Mouse (Mus musculus) CD4-positive, CD25-positive, alpha-beta regulatory T cell, adult 2 months (primary cell): ENCODE measurements around the gene Plb1.

ENCODE experiments used
- DNase-seq: peaks from one replicate; pipeline ENCODE4 v3.0.0-alpha.2; 2012; ENCODE audit warnings: low read depth, low spot score

The Plb1 gene

DNA sequence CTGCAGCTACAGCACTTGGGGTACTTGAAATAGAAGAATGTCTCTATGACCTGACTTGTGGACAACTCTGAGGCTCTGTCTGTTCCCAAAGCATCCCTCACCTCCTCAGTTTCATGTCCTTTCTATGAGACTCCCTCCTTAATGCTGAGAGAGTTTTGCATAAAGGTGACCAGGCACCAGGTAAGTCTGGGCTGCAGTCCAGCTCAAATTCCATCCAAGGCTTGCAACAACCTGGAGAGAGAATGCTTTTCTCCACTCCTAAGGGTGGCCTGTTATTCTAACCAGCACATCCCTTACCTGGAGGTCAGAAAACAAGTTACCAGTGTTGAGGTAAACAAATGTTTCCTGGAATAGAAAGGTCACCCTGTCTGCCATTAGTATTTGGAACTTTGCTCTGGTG is 159.8 kb downstream of the Plb1 start:
- DNase-seq: no peak

GRCm38 (mm10) chr5:32394586-32394985 is 162.1 kb downstream of the Plb1 start:
- no peak for DNase-seq

DNA sequence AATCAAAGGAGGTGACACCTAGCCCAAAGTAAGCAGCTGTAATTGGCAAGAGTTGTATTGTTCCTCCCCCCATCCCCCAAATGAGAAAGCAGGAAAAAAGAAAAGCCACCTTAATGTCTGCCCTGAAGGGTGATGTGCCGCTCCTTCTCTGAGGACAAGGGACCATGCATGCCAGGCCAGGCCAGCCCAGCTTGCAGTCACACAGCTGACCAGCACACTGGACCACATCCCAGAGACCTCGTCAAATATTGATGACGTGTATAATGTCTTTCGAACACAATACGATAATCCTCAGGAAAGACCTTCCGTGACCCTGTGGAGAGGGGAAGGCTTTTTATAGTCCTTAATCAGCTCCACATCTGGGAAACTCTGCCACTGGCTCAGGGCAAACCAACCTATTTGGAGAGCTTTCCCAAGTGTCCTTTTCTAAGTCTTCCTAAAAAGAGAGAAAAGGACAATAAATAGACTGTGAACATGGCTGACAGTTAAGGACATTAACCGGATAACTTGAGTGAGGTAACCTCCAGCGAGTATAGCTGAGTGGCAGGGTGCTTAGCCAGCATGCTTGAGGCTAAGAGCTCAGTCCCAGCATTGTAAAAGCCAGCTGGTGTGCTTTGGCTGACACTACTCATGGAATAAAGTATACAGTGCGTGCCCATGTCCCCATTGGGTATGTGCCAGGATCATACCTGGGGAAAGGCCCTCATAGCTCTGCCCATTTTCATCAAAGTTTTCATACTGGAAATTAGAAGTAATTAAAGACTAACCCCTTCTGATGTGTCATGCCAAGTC is 162.8 kb downstream of the Plb1 start:
- DNase-seq: no peak

- no peak for DNase-seq
Observed at GRCm38 (mm10) chr5:32397719-32398118, 165.2 kb downstream of the Plb1 start.

- no peak for DNase-seq
Observed at GRCm38 (mm10) chr5:32400926-32401325, 168.4 kb downstream of the Plb1 start.

DNA sequence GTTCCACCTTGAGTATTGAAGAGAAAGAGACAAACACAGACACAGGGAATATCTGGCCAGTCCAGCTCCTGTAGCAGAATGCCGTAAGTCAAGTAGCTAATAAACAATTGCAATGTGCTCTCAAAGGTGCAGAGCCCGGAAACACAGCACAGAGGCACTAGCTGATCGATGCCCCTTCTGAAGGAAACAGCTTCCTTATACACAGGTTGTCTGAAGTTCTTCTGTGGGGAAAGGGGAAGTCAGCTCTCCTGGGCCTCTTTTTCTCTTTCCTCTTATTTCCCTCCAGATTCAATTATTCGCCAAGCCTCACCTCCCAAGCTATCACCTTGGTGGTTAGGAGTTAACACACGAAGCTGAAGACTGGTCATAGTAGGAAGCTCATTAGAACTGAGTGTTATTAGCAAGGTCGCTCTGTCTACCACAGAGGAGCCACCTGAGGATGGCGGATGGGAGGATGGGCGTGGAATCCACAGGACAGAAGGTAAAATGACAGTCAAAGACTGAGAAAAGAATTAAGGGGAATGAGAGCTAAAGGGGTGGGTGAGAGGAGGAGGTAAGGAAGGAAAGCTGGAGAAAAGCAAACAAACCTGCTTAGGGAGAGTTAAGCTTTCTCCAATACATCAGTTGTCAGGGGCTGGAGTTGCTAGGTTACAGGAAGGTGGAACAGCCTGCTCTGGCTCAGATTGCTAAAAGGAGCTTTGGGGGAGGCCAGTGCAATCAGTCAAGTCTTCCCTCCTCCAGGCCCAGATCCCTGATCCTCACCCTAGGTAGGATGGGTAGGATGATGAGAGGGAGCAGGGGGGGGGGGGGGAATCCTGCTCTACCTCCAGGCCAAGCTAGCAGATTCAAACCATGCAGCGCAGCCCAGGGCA is 170.8 kb downstream of the Plb1 start:
- no peak for DNase-seq

DNA sequence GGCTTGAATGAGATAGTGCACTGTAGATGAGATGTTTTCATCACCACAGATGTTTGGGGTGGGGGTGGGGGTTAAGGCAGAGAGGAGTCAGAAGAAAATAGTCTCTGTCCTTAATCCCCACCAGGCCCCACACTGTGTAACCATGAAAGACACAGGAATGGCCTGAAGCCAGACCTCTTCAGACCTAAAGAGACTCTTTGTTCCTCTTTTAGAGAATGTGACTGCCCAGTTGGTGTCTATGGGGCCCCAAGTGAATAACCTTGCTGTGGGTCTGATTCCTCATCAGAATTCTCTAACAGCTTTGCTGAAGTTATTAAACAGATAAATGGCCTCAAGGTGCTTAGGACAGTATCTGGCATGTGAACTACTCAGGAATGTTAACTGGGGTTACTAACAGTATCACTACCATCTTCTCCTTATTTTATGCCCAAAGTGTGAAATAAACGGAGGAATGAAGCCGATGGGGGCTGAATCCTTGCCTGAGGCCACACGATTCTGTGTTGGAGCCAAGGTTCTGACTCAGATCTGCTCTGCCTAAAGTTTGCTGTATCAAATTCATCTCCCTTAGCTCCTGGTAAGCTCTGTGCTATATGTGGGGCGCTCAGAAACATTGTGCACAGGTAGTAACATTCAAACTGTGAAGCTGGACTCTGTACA is 172.8 kb downstream of the Plb1 start:
- no peak for DNase-seq

DNA sequence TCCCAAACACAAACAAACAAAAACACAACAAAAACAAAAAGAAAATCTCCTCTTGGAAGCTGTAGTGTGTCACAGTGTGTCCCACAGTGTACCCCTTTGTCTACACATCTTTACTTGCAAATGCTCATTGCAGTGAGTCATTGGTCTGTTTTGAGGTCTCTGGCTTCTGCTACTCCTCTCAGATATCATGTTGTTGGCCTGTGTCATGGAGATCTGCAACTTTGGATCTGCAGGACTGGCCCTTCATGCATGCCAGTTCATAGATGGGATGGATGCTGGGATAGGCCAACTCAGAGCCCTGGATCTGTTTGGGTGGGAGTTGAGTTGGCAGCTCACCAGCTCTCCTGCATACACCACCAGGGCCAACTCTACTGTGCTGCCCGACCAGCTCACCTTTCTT is 176.3 kb downstream of the Plb1 start:
- DNase-seq: no peak

GRCm38 (mm10) chr5:32409747-32410146 is 177.2 kb downstream of the Plb1 start:
- no peak for DNase-seq

GRCm38 (mm10) chr5:32410954-32411688 is 178.6 kb downstream of the Plb1 start:
- no peak for DNase-seq

DNA sequence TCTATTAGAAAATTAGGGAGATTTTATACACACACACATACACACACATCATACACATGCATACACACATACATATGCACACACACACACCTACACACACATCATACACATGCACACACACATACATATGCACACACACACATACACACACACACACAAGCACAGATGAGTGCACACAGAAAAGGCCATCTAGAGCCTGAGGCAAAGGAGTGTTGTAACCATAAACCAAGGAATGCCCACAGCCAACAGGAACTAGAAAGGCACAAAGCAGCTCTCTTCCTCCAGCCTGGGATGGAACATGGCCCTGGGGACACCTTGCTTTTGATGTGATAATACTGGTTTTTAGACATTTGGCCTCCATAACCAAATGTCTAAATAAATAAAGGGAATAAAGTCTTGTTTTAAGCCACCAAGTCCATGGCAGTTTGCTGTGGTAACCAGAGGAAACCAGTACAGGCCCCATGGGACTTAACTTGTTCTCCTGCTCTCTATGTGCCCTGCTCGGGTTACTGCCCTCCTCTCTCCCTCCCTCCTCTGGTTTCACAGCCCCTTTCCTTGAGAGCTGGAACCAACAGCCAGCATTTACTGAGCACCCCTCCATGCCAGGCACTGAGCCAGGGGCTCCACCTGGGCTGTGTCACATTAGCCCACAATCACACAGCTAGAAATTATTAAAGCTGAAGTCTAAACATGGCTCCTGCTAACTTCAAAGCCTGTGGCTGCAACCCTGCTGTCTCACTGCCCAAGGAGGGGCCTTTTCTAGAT is 179.9 kb downstream of the Plb1 start:
- no peak for DNase-seq

- DNase-seq: no peak
Observed at GRCm38 (mm10) chr5:32413083-32413482, 180.6 kb downstream of the Plb1 start.

GRCm38 (mm10) chr5:32413569-32413968 is 181.1 kb downstream of the Plb1 start:
- DNase-seq: no peak

DNA sequence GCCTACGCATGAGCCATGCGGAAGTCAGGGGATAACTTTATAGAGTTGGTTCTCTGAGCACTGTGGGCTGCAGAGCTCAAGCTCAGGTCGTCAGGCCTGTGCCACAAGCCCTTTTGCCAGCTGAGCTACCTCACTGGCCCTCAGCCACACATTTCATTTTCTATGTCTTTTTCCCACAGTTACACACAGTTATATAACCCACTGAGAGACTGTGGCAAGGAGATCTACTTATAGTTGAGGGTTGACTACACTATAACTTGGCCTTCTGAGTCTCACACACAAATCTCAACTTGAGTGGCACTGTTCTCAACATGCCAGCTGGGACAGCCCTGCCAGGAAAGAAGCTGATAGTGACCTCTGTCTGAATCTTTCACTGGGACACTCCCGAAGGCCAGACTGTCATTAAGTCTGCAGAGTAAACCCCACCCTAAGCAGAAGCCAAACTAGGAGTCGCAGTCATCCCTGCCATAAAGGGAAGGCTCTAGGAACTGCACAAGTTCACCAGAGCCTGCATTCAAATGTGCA is 182.0 kb downstream of the Plb1 start:
- DNase-seq: no peak

DNA sequence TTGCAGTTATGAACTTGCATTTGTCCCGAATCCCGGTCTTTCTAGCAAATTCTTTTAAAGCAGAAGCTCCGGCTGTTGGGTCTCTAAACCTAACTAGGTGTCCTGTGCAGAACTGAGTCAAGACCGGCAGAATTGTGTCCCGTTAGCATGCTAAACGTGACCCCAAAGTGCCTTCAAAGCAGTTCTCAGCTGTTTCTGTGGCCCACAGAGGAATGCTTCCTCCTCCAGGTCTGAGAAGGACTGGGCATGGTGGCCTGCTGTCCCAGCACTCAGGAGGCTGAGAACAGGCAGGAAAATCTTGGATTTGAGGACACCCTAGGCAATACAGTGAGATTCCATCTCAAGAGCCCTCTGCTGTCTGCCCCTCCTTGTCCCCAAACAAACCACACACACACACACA is 183.0 kb downstream of the Plb1 start:
- no peak for DNase-seq
